Mouse (Mus musculus) hindbrain, embryonic 11.5 days (tissue): ENCODE results near the gene Adcy9. TPM values are rescaled to one million over a fixed set of nuclear protein-coding genes. Genes with fewer than 3 reads are reported as not detected.

Source experiments
- ATAC-seq: fragments of 200-750 bp; cut with Nextera tagmentation; 2 replicates; pipeline ENCODE4 v1.8.0; 2017; ENCODE audit warnings: mild to moderate bottlenecking, moderate TSS enrichment, moderate library complexity; ENCODE audit not compliant: low FRiP score
- DNase-seq: peaks from one replicate; pipeline ENCODE4 v3.0.0-alpha.2; 2015; ENCODE audit warnings: low spot score
- H3K27ac ChIP-seq: fragments of 300-500 bp; sonication (generic); 2 replicates; pipeline ENCODE4 v1.5.1; 2014; ENCODE audit warnings: mild to moderate bottlenecking, low read depth, low read length
- H3K27me3 ChIP-seq: fragments of 300-500 bp; sonication (generic); 2 replicates; pipeline ENCODE4 v1.6.1; 2014; ENCODE audit warnings: mild to moderate bottlenecking, low read length, moderate library complexity, mixed read lengths; ENCODE audit not compliant: control insufficient read depth, insufficient read depth
- H3K36me3 ChIP-seq: fragments of 300-500 bp; sonication (generic); 2 replicates; pipeline ENCODE4 v1.6.1; 2014; ENCODE audit warnings: mild to moderate bottlenecking, low read length, moderate library complexity, mixed read lengths; ENCODE audit not compliant: control insufficient read depth, insufficient read depth
- H3K4me1 ChIP-seq: fragments of 300-500 bp; sonication (generic); replicated peaks from 2 replicates; pipeline ENCODE4 v1.6.1; 2014; ENCODE audit warnings: low read length, mixed read lengths; ENCODE audit not compliant: control insufficient read depth, insufficient read depth
- H3K4me2 ChIP-seq: fragments of 300-500 bp; sonication (generic); replicated peaks from 2 replicates; pipeline ENCODE4 v1.6.1; 2014; ENCODE audit warnings: mild to moderate bottlenecking, low read depth, low read length
- H3K4me3 ChIP-seq: fragments of 300-500 bp; sonication (generic); 2 replicates; pipeline ENCODE4 v1.5.1; 2014; ENCODE audit warnings: low read depth, low read length
- H3K9ac ChIP-seq: fragments of 300-500 bp; sonication (generic); 2 replicates; pipeline ENCODE4 v1.6.1; 2014; ENCODE audit warnings: low read depth, low read length
- H3K9me3 ChIP-seq: fragments of 300-500 bp; sonication (generic); 2 replicates; pipeline ENCODE4 v1.6.1; 2016; ENCODE audit warnings: low read length; ENCODE audit not compliant: control insufficient read depth
- WGBS: fragments of 180-500 bp; shearing (Covaris S2); extraction: QIAGEN DNeasy Blood & Tissue Kit; methylation state at CpG from one replicate; pipeline ENCODE4 v1.1.7; 2014; 5-methylcytosine and 5-hydroxymethylcytosine counted together
- polyA plus RNA-seq: library from polyadenylated mRNA; unstranded; fragments of >200 nt; fragmentation: Nextera tagmentation; extraction: Ambion mirVana; gene quantifications from 2 replicates; pipeline ENCODE4 v1.2.1, GENCODE M21; 2014

Gene Adcy9
- polyA plus RNA-seq, result 1.3 and 1.7 TPM in 2 replicates

DNA sequence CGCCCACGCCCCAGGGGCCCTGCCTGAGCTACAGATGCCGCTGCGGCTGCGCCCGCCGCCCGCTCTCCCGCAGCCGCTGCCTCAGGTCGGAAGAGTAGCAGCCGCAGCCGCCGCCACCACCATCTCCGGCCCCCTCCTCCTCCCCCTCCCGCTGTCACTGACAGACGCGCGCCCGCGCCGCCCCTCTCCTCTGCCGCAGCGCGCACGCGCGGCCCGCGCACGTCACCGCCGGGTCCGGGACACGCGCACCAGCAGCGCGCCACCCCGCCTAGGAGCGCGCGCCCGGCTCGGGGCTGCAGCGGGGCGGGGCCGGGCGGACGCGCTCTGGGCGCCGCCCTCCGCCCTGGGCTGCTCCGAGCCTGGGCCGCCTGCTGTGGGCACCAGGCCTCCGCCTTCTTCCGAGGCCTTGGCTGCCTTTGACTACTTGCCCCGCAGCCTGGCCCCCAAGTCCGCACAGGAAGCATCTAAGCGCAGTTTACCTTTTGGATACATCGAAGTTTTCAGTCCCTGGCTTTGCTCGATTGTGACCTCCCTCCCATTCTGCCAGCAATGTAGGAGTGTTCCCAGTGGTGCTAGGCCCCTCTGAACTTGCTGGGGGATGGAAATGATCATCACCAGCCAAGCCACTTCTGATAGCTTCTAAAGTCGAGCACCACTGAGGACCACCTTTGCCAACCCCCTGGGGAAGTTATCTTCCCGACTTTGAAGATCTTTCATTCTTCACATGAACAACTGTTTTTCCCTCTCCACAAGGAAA is at the start of gene Adcy9:
Gene Adcy9, minus strand, starts transcription at position 201 of the 757 bp plus-strand sequence.
- no peaks in the 10 kb centered on the region for H3K9me3 ChIP-seq
- peak within 1 kb of the TSS; percentile 18 for H3K27ac ChIP-seq
- peak; percentile 94 for DNase-seq
- no peaks in the 10 kb centered on the region for H3K4me1 ChIP-seq
- WGBS, result 1% methylated on average over 25 of the region's 64 CpGs
- H3K36me3 ChIP-seq, result no peaks in the 10 kb centered on the region
- peak; percentile 92 for ATAC-seq
- H3K27me3 ChIP-seq, result peaks cover 6% of the 10 kb centered on the region; the same call in 1 of the 2 replicates
- peak within 1 kb of the TSS; percentile 49 for H3K4me3 ChIP-seq
- peak within 1 kb of the TSS; percentile 100 for H3K4me2 ChIP-seq
- peak within 1 kb of the TSS; percentile 56 for H3K9ac ChIP-seq

DNA sequence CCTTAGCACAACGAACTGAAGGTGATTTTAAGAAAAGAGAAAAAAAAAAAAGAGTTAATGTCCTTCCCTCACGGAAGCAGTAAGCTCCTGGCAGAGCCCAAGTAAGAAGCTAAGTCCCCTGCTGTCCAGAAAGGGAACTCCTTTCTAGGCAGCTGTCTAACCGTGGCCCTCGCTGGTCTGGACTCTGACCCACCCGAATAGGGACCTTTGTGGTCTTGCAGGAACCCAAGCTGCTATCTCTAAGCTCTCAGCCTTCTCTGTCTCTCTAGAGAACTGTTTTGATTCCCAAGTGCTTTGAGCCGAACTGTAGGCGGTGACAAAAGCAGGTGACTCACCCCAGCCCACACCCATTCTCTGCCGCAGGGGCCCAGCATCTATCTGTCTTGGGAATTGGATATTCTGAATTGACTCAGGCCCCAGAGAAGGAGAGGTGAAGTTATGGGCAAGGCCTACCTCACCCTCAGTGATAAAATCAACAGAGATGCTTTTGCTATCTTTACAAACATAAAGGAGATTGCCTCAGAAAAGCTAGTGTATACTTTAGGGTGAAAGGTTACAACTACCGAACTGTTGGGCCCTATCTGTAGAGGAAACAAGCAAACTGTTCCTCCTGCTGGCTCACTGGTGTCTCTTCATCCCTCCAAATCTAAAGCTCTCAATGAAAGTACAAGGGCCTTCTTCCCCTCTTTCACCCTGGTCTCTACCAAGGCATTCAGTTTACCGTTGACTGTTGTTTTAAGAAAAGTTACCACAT is 49.5 kb upstream of the Adcy9 start:
- Histone ChIP-seq H3K9ac (no peak overlapping the region), H3K9me3 (no peaks in the 10 kb centered on the region), H3K4me3 (no peak overlapping the region), H3K4me1 (no peaks in the 10 kb centered on the region), H3K36me3 (no peaks in the 10 kb centered on the region), H3K27ac (no peak overlapping the region), H3K27me3 (no peaks in the 10 kb centered on the region), H3K4me2 (no peak overlapping the region)
- DNase-seq (no peak), ATAC-seq (no peak)
- WGBS, result 81% methylated on average over 10 of the region's 10 CpGs

GRCm38 (mm10) chr16:4464529-4465089 is 44.3 kb upstream of the Adcy9 start:
- no peak overlapping the region for H3K4me2 ChIP-seq
- H3K27ac ChIP-seq, result no peak overlapping the region
- H3K4me3 ChIP-seq, result no peak overlapping the region
- H3K9ac ChIP-seq, result no peak overlapping the region
- H3K27me3 ChIP-seq, result no peaks in the 10 kb centered on the region
- H3K4me1 ChIP-seq, result no peaks in the 10 kb centered on the region
- 88% methylated on average over 9 of the region's 9 CpGs for WGBS
- no peaks in the 10 kb centered on the region for H3K9me3 ChIP-seq
- no peak for ATAC-seq
- H3K36me3 ChIP-seq, result no peaks in the 10 kb centered on the region
- no peak for DNase-seq

- Histone ChIP-seq H3K36me3 (no peaks in the 10 kb centered on the region), H3K27ac (no peak overlapping the region), H3K9ac (no peak overlapping the region), H3K4me1 (no peaks in the 10 kb centered on the region), H3K27me3 (no peaks in the 10 kb centered on the region), H3K9me3 (no peaks in the 10 kb centered on the region), H3K4me2 (no peak overlapping the region), H3K4me3 (no peak overlapping the region)
- no peak for ATAC-seq
- no peak for DNase-seq
- 89% methylated on average over 3 of the region's 3 CpGs for WGBS
Measured at GRCm38 (mm10) chr16:4457927-4458326, 37.6 kb upstream of the Adcy9 start.

DNA sequence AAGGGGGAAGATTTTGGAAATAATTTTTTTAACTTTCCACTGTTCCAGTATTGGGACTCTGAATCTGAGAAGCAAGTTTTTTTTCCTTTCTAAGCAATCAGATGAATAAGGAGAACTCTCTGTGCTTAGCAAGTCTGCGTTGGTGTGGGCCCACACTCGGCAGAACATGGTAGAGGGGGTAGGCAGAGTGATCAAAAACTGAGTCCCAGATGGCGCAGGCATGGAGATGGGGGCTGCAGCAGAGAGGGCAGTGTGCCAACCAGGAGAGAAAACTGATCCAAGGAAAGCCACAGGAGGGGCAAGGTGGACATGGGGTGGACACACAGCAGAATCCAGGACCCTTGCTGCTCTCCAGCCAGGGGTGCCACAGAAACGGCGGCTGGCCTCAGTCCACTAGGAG is 36.1 kb upstream of the Adcy9 start:
- Histone ChIP-seq H3K4me1 (no peaks in the 10 kb centered on the region), H3K9ac (no peak overlapping the region), H3K9me3 (no peaks in the 10 kb centered on the region), H3K27ac (no peak overlapping the region), H3K27me3 (no peaks in the 10 kb centered on the region), H3K36me3 (no peaks in the 10 kb centered on the region), H3K4me2 (no peak overlapping the region), H3K4me3 (no peak overlapping the region)
- WGBS, result 90% methylated on average over 5 of the region's 5 CpGs
- DNase-seq (no peak), ATAC-seq (no peak)

DNA sequence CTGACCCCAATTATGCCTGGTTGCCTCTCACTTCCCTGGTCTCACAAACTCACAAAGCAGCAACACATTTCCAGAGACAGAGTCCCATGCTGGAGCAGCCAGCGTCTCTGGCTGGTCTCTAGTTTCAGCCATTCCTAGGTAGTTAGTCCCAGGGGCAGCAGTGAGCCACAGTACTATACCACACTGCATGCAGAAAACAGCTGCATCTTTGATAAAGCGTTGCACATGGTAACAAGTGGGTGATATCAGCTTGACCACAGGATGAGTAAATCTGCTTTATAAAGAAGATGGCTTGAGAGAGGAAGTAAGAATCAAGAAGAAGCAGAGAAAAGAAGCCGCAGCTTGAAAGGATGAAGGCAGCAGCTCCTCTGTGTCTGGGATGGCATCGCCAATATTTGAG is 35.4 kb upstream of the Adcy9 start:
- H3K4me2 ChIP-seq, result no peak overlapping the region
- ATAC-seq (no peak), DNase-seq (no peak)
- H3K4me1 ChIP-seq, result no peaks in the 10 kb centered on the region
- no peak overlapping the region for H3K27ac ChIP-seq
- WGBS, result 87% methylated on average over 4 of the region's 4 CpGs
- H3K9me3 ChIP-seq, result no peaks in the 10 kb centered on the region
- H3K9ac ChIP-seq, result no peak overlapping the region
- H3K36me3 ChIP-seq, result no peaks in the 10 kb centered on the region
- H3K27me3 ChIP-seq, result no peaks in the 10 kb centered on the region
- no peak overlapping the region for H3K4me3 ChIP-seq

- no peak for ATAC-seq
- no peaks in the 10 kb centered on the region for H3K36me3 ChIP-seq
- H3K27ac ChIP-seq, result no peak overlapping the region
- no peaks in the 10 kb centered on the region for H3K9me3 ChIP-seq
- no peaks in the 10 kb centered on the region for H3K27me3 ChIP-seq
- no peak overlapping the region for H3K4me2 ChIP-seq
- WGBS, result 88% methylated on average over 7 of the region's 7 CpGs
- no peak overlapping the region for H3K4me3 ChIP-seq
- H3K9ac ChIP-seq, result no peak overlapping the region
- no peak for DNase-seq
- H3K4me1 ChIP-seq, result no peaks in the 10 kb centered on the region
Measured at GRCm38 (mm10) chr16:4454563-4454962, 34.3 kb upstream of the Adcy9 start.

GRCm38 (mm10) chr16:4449418-4449817 is 29.1 kb upstream of the Adcy9 start:
- no peak overlapping the region for H3K4me3 ChIP-seq
- DNase-seq (no peak), ATAC-seq (no peak)
- no peak overlapping the region for H3K27ac ChIP-seq
- H3K4me1 ChIP-seq, result no peaks in the 10 kb centered on the region
- no peaks in the 10 kb centered on the region for H3K9me3 ChIP-seq
- no peaks in the 10 kb centered on the region for H3K27me3 ChIP-seq
- WGBS, result 90% methylated on average over 6 of the region's 6 CpGs
- H3K4me2 ChIP-seq, result no peak overlapping the region
- H3K9ac ChIP-seq, result no peak overlapping the region
- H3K36me3 ChIP-seq, result no peaks in the 10 kb centered on the region
